Mouse (Mus musculus) heart, adult 11 months (tissue): ENCODE results near the gene Snx29.
A peak's percentile ranks its signal among the peaks of the same experiment; 100 is the strongest.

ENCODE experiments used
- DNase-seq: peaks from one replicate; pipeline ENCODE4 v3.0.0; 2022

Gene Snx29

GRCm38 (mm10) chr16:11694386-11694785, 371.7 kb downstream of the Snx29 start:
- no peak for DNase-seq

- no peak for DNase-seq
These were observed 374.1 kb downstream of the Snx29 start for GRCm38 (mm10) chr16:11696767-11697166.

DNA sequence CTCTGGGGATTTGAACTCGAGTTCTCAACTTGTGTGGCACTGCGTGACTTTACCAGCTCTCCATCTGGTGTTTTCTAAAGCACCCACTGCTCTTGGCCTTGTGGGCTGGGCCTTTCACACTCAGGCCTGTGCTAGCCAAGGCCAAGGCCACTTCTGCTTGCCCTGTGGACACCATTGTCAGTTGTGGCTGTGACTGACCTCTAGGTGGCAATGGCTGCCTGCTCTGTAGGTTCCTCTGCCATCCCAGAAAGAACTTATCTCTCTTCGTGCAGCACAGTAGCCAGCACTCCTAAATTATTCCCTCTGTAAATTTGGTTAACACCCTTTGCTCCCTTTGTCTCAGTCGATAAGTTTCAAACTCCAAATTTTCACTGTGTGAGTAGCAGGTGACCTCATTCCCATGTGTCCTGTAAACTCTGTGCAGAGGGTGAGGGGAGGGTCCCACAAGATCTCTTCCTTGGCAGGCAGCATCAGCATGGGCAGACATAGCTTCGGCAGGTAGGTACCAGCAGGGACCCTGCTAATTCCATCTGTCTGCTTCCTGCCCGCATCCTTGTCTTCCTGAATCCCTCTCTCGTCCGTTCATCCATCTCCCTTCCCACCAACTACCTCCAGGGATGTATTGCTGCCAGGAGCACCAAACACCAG, 375.1 kb downstream of the Snx29 start:
- DNase-seq = peak; percentile 85

- DNase-seq = peak; percentile 67
These were observed 378.9 kb downstream of the Snx29 start for GRCm38 (mm10) chr16:11701579-11701978.

DNA sequence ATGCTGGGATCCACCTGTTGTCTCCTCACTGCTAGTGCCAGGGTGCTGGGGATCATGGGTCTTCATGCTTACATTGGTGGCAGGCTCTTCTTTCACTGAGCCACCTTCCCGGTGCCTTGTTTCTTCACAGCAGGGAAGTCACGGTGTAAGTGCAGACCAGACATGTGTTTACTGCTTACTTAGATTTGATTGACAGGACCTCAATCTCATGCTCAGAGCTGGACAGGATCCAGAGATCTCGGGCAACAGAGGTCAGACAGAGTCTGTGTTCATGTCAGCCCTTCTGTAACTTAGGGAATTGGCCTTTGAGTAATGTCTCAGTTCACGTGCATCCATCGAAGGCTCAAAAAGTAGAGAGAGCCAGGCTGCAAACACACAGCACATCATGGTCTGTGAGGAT, 381.4 kb downstream of the Snx29 start:
- DNase-seq = peak; percentile 54

- DNase-seq = peak; percentile 90
These were observed 382.7 kb downstream of the Snx29 start for GRCm38 (mm10) chr16:11705456-11705855.

GRCm38 (mm10) chr16:11708097-11708496, 385.4 kb downstream of the Snx29 start:
- peak; percentile 30 for DNase-seq

DNA sequence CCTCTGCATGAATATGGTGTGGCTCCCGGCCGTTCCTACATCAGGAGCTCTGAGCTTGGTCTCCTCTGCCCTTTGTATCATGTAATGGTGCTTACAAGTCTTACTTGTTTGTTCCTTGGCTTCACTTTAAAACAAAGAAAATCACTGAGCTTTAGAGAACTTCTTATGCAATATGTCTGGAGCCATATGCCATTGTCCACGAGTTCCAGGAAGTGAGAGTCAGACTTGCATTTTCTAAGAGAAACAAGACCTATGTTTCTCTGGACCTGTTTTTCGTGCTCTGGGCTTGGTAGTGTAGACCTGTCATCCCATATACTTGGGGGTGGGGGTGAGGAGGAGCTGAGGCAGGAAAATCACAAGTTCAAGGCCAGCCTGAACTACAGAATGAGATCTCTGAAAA, 386.7 kb downstream of the Snx29 start:
- peak; percentile 27 for DNase-seq

DNA sequence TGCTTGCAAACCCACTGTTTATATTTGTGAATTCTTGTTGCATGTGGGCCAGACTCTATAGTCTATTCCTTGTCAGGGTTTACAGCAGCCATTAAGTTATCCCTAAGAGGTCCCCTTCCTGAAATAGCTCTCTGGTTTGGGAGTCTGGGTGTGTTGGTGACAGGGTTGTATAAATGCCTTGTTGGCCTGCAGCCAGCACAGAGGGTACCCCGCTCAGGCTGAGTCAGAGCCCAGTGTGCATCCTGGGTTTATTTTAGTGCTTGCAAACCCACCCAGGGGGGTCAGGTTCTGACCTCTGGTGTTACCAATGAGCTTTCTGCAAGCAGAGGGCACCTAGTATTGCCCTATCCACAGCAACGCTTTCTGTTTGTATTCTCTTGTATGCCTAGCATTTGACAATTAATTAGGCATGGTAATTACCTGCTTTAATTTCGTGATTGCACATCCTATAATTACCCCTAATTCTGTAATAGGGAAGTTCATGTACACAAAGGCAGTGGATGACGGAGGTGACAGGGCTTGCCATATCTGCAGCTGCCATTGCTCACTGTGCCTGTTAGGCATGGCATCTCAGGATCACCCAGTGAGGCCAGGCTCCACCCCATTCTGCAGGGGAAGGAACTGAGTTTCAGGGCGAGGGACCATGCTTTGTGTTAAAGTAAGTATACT, 387.4 kb downstream of the Snx29 start:
- DNase-seq = peak; percentile 79

DNA sequence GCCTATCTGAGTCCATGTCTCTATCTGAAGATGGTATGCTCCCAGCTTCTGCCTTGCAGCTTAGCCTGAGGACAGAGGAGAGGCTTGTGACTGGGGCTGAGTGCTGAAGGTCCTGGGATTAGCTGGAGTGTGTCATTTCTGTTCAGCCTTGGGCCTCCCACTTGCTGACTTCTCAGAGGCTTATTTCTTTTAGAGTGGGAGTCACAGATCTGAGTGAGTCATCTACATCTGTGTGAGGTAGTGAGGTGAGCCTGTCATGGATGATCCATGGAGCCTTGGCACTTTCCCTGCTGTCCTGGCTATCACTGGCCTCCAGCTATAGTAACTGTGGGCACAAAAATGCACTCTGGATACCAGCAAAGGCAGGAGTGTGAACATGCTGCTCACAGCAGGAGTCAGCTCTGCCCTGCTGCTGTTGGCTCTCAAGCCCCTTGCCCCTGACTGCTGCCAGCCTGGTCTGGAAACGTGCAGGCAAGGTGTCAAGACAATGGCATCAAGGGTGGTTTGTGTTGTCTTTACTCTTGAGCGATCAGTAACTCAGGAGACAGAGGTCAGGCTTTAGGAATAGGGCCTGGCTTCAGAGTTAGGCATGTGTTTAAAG, 390.7 kb downstream of the Snx29 start:
- DNase-seq = peak; percentile 65

- DNase-seq = no peak
These were observed 394.2 kb downstream of the Snx29 start for GRCm38 (mm10) chr16:11716932-11717331.

DNA sequence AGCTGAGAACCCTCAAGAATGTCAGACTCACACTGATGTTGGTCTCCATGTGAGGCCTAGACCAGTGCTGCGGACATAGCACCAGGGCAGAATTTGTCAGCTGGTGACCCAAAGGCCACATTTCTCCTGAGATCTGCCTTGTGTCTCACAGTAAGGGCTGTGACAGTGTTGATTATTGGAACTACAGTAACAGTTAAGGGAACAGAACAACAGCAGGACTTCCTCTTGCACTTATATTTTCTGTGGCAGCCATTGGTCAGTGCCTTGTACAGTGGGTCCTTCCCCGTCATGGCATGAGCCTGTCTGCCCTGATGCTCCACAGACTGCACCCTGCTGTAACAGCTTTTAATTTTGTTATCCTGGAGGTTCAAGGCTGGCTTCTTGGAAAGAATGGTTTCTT, 403.2 kb downstream of the Snx29 start:
- peak; percentile 74 for DNase-seq

DNA sequence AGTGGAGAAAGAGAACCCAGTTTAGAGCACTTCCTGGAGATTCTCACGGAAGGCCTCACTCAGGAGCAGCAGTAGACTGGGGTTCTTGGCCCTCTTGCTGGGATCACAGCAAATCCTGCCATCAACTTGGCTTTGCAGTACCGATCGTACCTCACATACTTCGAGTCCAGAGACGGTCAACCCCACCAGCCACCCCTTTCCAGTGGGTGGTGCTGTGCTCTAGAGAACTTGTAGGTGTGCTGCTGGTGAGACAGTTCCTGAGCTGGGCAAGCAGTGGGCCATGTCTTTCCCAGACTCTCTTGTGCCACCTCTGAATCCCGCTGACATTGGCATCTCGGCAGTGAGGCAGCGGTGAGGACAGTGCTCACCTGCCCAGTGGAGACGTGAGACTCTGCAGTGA, 404.6 kb downstream of the Snx29 start:
- peak; percentile 81 for DNase-seq

- peak; percentile 69 for DNase-seq
These were observed 405.4 kb downstream of the Snx29 start for GRCm38 (mm10) chr16:11728131-11728530.

DNA sequence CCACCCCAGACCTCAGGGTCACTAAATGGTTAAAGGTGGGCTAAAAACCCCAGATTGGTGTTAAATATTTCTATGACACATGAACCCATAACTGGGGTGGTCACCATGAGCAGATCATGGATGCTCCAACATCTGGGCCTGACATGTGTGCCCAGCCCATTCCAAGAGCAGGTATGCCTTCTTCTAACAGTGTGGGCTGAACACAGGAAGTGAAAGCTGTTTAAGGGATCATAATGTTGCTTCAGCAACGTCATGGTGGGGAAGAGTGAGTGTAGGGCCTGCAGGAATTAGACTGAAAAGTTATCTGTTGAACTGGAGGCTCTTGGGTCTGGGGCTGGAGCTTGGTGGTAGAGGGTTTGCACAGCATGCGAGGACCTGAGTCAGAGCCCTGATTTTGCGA, 405.9 kb downstream of the Snx29 start:
- peak; percentile 82 for DNase-seq

- DNase-seq = peak; percentile 30
These were observed 406.4 kb downstream of the Snx29 start for GRCm38 (mm10) chr16:11729111-11729510.

DNA sequence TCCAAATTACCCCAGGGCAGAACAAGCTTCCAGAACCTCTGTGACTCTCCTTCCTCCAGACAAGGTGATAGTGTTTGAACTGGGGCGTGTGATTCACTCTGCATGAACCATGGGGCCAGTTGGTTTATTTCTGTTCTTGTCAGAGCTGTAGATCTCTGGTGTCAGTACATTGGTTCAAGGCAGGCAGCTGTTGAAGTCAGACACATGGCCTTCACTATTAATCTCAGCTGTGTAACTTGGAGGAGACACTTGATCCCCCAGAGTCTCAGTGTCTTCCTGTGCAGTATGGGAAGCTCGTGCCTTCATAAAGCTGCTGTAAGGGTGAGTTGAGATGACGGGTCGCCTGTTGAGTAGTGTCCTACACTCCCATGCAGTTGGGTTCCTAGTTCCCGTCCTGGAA, 407.1 kb downstream of the Snx29 start:
- DNase-seq = no peak

- DNase-seq = peak; percentile 81
These were observed 408.4 kb downstream of the Snx29 start for GRCm38 (mm10) chr16:11731014-11731535.

DNA sequence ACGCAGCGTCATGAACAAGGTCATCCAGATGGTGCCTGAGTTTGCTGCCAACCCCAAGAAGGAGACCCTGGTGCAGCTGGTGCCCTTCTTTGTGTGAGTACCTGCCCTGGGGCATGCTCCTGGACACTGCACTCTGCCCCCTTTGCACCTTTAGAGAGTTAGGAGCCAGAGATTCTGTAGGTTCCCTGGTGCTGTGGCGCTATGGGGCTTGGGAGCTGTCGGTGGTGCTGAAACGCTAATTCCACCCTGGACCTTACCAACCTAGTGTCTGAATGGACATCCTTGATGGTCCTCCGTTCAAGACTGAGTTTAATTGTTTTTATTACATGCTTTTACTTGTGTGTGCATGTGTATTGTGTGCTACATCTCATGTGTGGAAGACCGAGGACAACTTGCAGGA, 415.6 kb downstream of the Snx29 start:
- peak; percentile 67 for DNase-seq

- DNase-seq = peak; percentile 59
These were observed 419.2 kb downstream of the Snx29 start for GRCm38 (mm10) chr16:11741951-11742350.

GRCm38 (mm10) chr16:11742351-11742750, 419.6 kb downstream of the Snx29 start:
- DNase-seq = no peak

DNA sequence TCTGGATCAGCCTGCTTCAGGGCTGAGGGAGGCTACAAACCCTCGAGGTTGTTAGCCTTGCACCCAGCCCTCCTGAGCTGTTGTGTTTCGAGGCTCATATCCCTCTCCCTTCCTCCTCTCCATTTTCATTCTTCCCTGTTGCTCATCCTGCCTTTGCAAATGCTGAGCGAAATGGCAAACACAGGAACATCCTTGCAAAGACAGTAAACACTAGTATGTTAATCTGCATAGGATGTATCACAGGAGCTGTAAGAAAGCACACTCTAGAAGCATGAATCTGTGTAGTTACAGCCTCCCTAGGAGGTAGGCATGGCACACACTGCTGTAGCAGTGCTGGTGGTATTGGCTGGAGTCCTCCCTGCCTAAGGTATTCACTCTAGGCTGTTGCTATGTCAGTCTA, 420.3 kb downstream of the Snx29 start:
- DNase-seq = no peak

- peak; percentile 76 for DNase-seq
These were observed 421.0 kb downstream of the Snx29 start for GRCm38 (mm10) chr16:11743724-11744123.

DNA sequence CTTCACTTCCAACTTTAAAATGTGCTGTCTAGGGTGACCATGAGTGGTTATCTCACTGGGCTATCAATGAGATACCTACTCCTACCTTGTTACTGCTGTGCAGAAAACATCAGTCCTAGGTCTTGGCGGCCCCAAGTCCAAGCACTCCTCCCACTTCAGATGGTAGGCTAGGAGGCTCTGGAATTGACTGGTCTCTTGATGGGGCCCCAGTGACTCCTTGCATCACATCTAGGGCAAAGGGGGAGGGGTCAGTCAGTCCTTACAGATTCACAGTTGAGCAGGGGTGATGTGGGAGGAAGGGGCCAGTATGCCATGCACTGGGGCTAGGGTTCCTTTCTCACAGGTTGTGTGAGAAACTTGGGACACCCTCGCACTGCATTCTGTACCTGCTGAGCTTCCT, 423.3 kb downstream of the Snx29 start:
- DNase-seq = peak; percentile 70
